Mouse (Mus musculus) adrenal gland (tissue): ENCODE results near the gene Csdc2.
"Not testable (repeated sequence)": the region's sequence is repeated elsewhere in the genome, so short reads cannot be mapped to it uniquely, and the experiment has no call there.

ENCODE experiments used
- intact Hi-C: fragments of 180-260 bp; cut with DNase I; formaldehyde crosslinking; loops from one replicate; pipeline ENCODE4 v1.15.1; 2025

Csdc2 gene

DNA sequence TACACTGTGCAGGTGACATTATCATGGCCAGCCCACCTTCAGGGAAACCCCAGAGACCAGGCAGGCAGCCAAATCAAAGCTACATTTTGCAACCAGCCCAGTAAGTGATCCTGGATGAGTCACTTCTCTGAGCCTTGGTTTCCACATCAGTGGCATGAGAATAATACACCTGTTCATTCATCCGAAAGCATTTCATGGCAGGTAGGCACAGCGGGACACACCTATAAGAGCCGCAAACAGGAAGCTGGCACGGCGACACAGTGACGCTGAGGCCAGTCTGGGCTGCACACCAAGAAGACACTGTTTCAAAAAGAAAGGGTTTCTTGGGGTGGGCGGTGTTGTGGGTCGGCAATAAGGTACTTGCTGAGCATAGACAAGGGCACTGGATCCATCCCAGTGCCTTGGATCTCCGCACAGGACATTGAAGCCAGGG lies 17.6 kb downstream of the Csdc2 start:
- intact Hi-C loops = no loop called here

GRCm38 (mm10) chr15:81954716-81955115 lies 18.2 kb downstream of the Csdc2 start:
- intact Hi-C loops = loop anchor here (5.0 kb wide), 1 partner anchor 83 kb away; no protein-coding TSS in a partner anchor

- intact Hi-C loops = loop anchor here (5.0 kb wide), 1 partner anchor 82 kb away; no protein-coding TSS in a partner anchor
These were observed 18.9 kb downstream of the Csdc2 start for GRCm38 (mm10) chr15:81955414-81955813.

DNA sequence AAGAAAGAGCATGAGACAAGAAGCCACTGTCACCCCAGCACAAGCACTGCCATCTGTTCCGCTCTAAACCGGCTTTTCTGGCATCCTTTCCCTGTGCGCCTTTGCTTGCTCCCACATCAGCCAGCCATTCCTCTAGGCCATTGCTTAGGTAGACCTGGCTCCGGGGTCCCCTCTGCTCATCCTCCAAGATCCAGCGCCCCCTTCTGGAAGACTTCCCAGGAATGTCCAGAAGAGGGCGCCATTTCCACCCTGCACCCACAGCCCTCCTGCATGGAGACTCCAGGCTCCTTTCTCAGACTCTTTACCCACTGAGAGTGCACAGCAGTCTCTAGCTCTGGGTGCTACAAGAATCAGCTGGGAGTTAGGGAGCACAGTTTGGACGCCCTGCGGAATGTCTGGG lies 19.9 kb downstream of the Csdc2 start:
- intact Hi-C loops = loop anchor here (5.0 kb wide), 1 partner anchor 81 kb away; no protein-coding TSS in a partner anchor

GRCm38 (mm10) chr15:81957598-81957997 lies 21.0 kb downstream of the Csdc2 start:
- intact Hi-C loops = loop anchor here (5.0 kb wide), 1 partner anchor 80 kb away; no protein-coding TSS in a partner anchor

DNA sequence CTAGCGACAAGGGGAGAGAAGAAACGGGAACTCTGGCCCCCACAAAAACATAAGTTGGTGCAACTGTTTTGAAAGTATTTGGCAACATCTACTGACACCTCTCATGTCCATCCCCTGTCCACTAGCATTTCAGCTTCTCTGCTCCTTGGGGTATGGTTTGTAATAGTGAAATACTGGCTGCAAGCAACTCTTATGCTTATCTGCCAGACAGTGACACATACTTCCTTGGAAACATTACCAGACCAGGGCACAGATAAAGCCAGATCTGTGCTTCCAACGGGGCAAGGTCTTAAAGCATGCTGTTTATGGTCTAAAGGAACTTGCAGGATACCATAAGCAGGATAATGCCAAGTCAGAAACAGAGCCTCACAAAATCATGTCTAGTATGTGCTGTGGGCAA lies 22.3 kb downstream of the Csdc2 start:
- intact Hi-C loops = loop anchor here (5.0 kb wide), 1 partner anchor 78 kb away; no protein-coding TSS in a partner anchor

DNA sequence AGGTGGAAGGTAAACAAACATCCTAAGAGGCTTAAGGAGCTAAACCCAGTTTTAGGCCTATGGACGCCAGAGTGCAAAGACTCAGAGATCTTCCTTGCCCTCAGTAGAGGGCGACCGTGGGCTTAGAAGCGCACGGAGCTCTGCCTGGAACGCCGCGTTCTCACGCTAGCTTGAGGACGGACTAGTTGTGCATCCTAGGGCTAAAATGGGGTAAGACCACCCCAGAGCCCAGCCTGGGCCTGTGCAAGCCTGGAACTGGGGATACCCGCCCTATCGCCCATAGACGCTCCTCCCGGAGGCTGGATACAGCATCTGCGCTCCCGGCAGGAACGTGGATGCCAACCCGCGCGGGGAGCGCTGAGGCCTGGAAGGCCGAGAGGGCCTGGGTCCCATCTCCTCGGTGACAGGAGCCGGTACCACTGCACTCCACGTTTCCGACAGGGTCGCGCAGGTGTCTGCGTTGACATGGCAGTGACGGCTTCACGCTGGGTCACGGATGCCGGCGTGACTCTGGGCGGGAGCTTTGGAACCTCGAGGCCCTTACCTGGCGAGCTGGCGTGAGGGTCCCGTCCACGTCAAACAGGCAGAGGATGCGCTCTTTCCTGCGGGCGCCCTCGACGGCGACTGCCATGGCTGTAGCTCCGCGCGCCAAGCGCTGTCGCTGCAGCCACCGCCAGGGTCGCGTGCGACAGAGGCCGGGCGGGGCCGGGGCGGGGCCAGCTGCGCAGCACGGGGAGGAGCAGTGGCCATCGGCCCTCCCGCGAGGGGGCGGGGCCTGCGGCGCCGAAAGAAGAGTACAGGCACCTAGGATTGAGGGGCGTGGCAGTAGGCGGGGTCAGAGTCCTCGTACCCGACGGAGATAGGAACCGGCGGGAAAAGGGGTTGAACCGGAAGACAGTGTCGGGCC lies 23.9 kb downstream of the Csdc2 start, which contains the start of gene Pmm1:
TSS of gene Pmm1 (minus strand) at position 760 of the 907 bp plus-strand sequence.
- intact Hi-C loops = loop anchor here (2.0 kb wide), 1 partner anchor 28 kb away; no protein-coding TSS in a partner anchor

- intact Hi-C loops = loop anchor here (2.0 kb wide), 1 partner anchor 28 kb away; no protein-coding TSS in a partner anchor
These were observed 24.5 kb downstream of the Csdc2 start for GRCm38 (mm10) chr15:81961078-81961451.

GRCm38 (mm10) chr15:81964262-81964661 lies 27.7 kb downstream of the Csdc2 start:
- intact Hi-C loops = no loop called here

DNA sequence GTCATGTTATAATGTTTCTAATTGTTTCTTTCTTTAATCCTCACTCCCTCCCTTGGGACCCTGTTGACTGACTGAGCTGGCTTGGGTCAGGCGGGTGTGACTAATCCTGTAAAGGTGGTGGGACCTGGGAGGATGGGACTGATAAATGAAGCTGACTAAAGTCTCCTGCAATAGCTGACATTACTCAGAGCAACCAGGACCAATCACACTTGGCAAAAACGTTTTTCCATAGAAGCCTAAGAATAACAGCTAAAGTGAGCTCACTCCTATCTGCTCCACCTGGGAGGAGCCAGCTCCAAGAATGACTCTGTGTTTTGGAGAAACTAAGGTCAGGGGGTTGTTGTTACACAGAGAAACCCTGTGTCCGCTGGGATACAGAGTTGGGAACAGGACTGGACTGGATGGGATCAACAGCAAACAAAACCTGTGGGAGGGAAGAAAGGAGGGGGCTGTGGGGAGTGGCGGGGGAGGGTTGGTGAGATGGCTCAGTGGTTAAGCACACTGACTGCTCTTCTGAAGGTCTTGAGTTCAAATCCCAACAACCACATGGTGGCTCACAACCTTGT lies 28.5 kb downstream of the Csdc2 start:
- intact Hi-C loops = no loop called here

GRCm38 (mm10) chr15:81966062-81966829 lies 29.7 kb downstream of the Csdc2 start:
- intact Hi-C loops = no loop called here

GRCm38 (mm10) chr15:81967821-81968220 lies 31.3 kb downstream of the Csdc2 start:
- intact Hi-C loops = no loop called here

DNA sequence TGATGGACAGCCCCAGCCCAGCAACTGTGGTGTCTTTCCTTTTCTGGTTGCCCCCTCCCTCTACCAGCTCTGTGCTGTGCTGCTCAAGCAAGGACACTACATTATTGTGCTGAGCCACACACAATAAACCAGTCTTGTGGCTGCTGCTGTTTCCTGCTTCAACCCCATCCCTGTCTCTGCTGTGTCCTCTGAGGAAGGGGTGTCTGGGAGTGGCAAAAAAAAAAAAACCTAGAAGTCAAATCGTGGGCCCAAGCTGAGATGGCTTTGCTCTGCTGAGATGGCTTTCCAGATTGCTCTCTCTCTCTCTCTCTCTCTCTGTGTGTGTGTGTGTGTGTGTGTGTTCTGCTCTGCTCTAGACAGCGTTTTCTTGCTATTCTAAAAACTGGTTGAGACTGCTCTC lies 31.9 kb downstream of the Csdc2 start:
- intact Hi-C loops = no loop called here

- intact Hi-C loops = no loop called here
These were observed 32.6 kb downstream of the Csdc2 start for GRCm38 (mm10) chr15:81969173-81969572.

DNA sequence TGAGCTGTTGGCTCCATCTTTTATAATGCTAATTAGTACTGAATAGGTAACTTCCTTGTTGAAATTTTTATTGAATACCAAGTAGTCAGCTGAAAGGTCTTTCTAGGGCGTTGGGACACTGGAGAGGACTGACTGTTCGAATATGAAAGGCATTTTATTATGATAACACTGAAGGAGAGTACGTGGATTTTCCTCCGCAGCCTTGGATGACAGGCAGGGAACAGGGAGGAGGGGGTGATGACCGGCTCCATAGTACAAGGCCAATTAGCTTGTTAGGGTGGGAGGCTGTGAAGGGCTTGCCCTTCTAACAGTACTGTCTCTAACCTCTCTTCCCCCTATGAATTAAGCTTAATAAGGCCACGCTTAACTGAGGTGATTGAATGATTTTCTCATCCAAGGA lies 33.1 kb downstream of the Csdc2 start:
- intact Hi-C loops = loop anchor here (5.0 kb wide), 1 partner anchor 1082 kb away; no protein-coding TSS in a partner anchor

- intact Hi-C loops = loop anchor here (5.0 kb wide), 1 partner anchor 1083 kb away; no protein-coding TSS in a partner anchor
These were observed 33.9 kb downstream of the Csdc2 start for GRCm38 (mm10) chr15:81970498-81970897.

- intact Hi-C loops = not testable (repeated sequence)
These were observed 38.6 kb downstream of the Csdc2 start for GRCm38 (mm10) chr15:81975156-81975555.

DNA sequence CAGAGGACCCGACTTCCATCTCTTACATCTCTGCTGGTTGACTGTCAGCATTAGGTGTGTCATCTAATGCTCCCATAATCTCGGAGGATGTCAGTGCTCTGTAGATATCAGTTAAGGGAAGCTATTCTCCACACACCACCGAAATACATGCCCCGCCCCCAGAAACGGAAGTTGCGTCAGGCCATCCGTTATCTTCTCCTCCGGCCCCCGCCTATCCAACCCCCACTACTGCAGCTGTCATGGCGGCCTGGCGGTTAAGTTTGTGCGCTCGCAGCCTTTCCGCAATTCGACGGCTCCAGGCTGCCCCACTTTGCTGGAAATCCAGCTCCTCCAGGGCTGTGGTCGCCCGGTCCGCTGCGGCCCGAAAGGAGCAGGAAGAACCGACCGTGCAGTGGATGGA lies 43.8 kb downstream of the Csdc2 start, which contains the start of gene 1700029P11Rik:
TSS of gene 1700029P11Rik (plus strand) at position 220 of the 400 bp plus-strand sequence.
- intact Hi-C loops = no loop called here

GRCm38 (mm10) chr15:81982173-81982572 lies 45.6 kb downstream of the Csdc2 start:
- intact Hi-C loops = no loop called here

- intact Hi-C loops = no loop called here
These were observed 49.0 kb downstream of the Csdc2 start for GRCm38 (mm10) chr15:81985267-81986161.
